Mouse (Mus musculus): ENCODE measurements around the gene Mkrn2. TPM values are rescaled to one million over a fixed set of nuclear protein-coding genes. Genes with fewer than 3 reads are reported as not detected.
"Not testable (repeated sequence)": the region's sequence is repeated elsewhere in the genome, so short reads cannot be mapped to it uniquely, and the experiment has no call there.

Mkrn2 gene
- polyA plus RNA-seq, 3 experiments from 2014 or later, result 35.2 to 43.6 (median 37.2) TPM

DNA sequence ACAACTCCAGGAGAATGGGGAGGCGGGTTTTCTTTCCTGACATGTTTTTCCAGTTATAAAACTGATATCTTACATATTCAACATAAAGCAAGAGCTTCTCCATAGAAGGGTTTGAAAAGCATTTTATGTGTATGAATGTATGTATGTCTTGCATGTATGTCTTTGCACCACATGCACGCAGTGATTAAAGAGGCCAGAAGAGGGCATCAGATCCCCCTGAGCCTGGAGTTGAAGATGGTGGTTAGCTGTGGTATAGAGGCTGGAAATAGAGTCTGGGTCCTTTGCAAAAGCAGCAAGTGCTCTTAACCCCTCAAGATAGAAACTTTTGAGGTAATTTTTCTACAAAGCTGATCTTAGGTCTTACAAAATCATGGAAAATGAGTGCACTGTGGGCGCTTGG, 7.4 kb downstream of the Mkrn2 start:
- ATAC-seq, result peak; percentile 60

- no peak for ATAC-seq
These were observed 8.6 kb downstream of the Mkrn2 start for GRCm38 (mm10) chr6:115610301-115610700.

DNA sequence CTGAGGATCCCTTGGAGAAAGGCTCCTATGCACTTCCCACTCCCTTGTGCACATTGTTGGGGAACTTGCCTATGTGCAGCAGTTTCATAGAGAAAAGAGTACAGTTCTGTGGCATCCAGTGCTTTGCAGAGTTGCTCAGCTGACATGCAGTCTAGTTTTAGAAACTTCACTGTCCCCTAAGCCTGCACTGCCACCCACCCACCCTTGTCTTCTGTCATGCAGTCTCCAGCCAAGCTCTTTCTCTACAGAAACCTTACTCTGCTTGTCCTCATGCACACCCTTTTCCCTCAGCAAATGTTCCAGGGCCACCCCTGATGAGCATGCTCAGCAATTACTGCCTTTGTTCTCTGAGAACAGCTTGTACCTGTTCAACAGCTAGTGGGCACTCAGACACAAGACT, 12.1 kb downstream of the Mkrn2 start:
- no peak for ATAC-seq

DNA sequence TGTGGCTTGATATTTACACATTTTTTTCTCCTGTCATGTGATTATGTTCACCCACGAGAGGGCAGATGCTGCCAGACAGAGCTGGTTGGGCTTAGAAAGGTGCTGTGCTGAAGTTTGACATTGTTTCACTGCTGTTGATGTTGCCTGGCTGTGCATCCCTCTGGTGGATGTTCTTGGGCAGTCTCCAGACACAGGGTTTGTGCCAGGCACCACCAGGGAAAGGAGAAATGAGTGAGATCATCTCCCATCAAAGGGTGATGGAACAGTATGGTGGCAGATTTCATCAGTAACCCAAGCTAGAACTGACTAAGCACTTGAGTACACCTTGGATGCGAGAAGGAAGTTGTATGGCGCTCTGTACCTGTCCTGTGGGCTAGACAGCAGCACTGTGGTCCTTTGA, 14.3 kb downstream of the Mkrn2 start:
- ATAC-seq, result no peak

GRCm38 (mm10) chr6:115619818-115620217, 18.1 kb downstream of the Mkrn2 start:
- ATAC-seq, result peak; percentile 33

- no peak for ATAC-seq
These were observed 19.2 kb downstream of the Mkrn2 start for GRCm38 (mm10) chr6:115620942-115621341.

GRCm38 (mm10) chr6:115626121-115626520, 24.4 kb downstream of the Mkrn2 start:
- ATAC-seq, result no peak

GRCm38 (mm10) chr6:115631056-115631795, 29.5 kb downstream of the Mkrn2 start:
- no peak for ATAC-seq

DNA sequence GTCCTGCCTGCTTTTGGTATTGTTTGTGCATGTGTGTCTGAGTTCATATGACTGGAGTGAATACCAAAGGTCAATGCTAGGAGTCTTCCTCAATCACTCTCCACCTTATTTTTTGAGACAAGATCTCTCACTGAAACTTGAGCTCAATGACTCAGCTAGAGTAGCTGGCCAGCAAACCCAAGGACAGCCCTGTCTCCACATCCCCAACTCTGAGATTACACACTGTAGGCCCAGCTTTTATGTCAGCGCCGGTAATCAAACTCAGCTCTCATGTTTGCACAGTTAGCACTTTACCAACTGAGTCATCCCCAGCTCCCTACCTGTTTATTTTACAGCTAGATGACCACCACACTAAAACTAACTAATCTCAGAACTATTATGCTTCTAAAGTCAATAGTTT, 32.3 kb downstream of the Mkrn2 start:
- no peak for ATAC-seq

GRCm38 (mm10) chr6:115638188-115638587, 36.5 kb downstream of the Mkrn2 start:
- not testable (repeated sequence) for ATAC-seq

DNA sequence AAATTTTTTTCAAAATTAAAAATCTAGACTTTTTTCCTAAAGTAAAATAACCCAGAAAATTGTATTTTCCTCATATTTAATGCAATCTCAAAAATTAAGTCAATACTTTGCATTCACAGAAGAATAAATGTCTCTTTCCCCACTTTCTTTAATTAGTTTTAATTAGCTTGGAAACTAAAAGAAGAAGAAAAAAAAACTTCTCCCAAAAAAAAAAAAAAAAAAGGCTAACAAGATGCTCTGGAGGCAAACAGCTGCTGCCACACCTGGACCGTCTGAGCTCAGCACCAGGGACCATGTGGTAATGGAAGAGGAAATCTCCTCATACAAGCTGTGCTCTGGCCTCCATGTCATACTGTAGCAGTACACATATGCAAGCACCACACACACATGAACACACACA, 41.6 kb downstream of the Mkrn2 start:
- no peak for ATAC-seq

DNA sequence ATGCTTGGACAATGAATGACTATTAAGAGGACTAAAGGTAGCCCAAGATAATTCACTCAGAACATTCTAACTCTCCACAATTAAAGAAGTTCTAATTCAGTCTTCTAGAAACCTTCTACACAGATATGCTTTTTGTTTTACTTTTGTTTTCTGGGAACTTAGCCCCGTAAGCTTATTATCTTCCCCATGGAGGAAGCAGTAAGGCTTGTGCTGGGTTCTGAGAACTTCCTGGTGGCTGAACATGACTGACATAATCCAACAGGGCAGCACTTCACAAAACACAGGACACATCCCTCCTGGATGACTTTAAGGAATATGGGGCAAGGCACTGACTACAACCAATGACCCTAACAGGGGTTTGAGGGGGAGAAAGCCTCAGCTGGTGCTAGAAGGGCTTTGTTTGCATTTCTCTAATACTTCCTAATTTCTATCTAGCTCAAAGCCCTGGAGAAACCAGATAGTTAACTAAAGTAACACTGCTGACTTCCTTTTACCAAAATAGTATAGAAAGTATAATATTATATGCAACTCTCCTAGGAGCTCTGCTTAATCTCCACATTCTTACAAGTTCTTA, 48.2 kb downstream of the Mkrn2 start:
- ATAC-seq, result peak; percentile 59

DNA sequence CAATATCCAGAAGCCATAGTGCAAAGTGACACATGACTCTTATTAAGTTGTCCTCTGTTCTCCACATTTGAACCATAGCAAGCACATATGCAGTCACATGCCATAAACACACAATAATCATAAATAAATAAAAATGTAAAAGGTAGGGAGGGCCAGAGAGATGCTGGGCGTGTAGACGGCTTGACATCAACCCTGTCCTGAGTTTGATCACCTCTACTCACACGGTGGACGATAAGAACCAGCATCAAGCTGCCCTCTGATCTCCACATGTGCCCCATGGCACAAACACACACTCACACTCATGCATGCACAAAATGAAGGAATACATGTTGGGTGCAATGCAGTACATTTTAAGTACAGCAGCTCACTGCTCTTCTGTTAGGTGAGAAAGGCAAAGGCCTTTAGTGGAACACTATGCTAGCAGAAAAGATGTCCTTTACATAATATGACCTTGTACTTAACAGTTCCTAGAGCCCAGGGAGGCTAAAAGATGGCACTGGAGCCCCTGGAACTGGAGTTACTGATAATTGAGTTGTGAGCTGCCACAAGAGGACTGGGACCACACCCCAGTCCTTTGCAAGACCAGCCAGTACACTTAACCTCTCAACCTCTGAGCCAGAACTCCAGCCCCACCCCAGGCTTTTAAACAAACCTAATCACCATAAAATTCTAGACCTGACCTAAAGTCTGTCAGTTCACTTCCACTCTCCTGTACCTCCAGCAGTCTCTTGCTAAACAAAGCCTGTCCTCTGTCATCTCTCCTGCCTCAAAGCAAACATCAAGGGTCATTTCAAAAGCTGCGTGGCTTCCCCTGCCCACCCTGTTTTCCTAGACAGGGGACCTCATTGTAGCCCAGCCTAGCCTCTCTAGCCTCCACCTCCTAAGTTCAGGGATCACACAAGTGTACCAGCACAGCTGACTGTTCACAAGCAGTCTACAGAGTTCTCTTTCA, 49.0 kb downstream of the Mkrn2 start:
- ATAC-seq, result no peak

GRCm38 (mm10) chr6:115651719-115652118, 50.0 kb downstream of the Mkrn2 start:
- no peak for ATAC-seq

DNA sequence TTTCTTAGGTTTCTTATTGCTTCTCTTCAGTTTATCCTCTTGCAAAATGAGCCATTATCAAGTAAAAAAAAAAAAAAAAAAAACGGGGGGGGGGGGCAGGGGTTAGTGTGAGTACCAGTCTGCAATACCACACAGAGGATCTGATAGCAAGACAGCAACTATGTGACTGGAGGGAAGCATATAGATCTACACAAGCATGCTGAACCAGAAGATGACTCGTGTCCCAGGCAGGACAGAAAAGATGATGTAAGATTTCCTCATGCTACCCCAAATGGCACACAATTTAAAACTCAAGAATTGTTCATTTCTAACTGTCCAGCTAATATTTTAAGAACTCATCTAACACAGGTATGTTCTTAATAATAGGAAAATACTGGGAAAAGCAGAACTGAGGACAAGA, 52.2 kb downstream of the Mkrn2 start:
- no peak for ATAC-seq

- no peak for ATAC-seq
These were observed 57.1 kb downstream of the Mkrn2 start for GRCm38 (mm10) chr6:115658802-115659201.

DNA sequence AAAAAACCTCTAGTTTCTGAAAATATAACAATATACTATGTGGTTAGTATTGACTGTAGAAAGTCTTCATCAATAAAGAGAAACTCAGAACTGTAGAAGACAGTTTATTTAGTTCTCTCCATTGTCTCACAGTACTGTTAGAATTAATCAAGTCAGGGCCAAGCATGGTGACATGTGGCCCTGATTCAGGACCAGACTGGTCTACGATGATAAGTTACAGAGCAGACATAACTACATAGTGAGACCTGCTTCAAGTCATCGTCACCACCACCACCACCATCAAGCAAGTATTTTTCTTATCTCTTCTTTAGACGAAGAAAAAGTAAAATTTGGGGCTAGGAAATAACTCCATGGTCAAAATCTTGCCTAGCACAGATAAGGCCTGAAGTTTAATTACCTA, 62.6 kb downstream of the Mkrn2 start:
- ATAC-seq, result no peak

- no peak for ATAC-seq
These were observed 64.9 kb downstream of the Mkrn2 start for GRCm38 (mm10) chr6:115666641-115667040.

Other genes starting within 250 kb of the Mkrn2 start
- gene Pparg, start 241.0 kb upstream of the Mkrn2 start, polyA plus RNA-seq (2017; shearing (Covaris generic)), result under 1 TPM; 0.43 to 0.99 (median 0.54) TPM
- gene Tsen2, start 57.2 kb upstream of the Mkrn2 start, polyA plus RNA-seq (2017; shearing (Covaris generic)), result 10 to 100 TPM in 2 of 3 experiments, 1 to 10 TPM in 1; 9.1 to 17.4 (median 14.2) TPM
- gene Mkrn2os, start 9.3 kb upstream of the Mkrn2 start, polyA plus RNA-seq (2017; shearing (Covaris generic)), result under 1 TPM in 2 of 3 experiments, not detected in 1; 0.48 to 0.52 TPM
- gene Raf1, start 74.7 kb downstream of the Mkrn2 start, polyA plus RNA-seq (2017; shearing (Covaris generic)), result 10 to 100 TPM; 52.6 to 72.0 (median 66.5) TPM
- gene Tmem40, start 160.5 kb downstream of the Mkrn2 start, polyA plus RNA-seq (2017; shearing (Covaris generic)), result not detected
- 1 to 10 TPM; 2.3 to 4.8 (median 3.7) TPM for gene Cand2, start 172.6 kb downstream of the Mkrn2 start, polyA plus RNA-seq (2017; shearing (Covaris generic))
- gene Rpl32, start 206.8 kb downstream of the Mkrn2 start, polyA plus RNA-seq (2017; shearing (Covaris generic)), result 1,000 to 10,000 TPM; 4,797 to 7,885 (median 7,790) TPM
- under 1 TPM in 2 of 3 experiments, not detected in 1; 0.31 to 0.47 TPM for gene Efcab12, start 236.5 kb downstream of the Mkrn2 start, polyA plus RNA-seq (2017; shearing (Covaris generic))